Mouse (Mus musculus): Measurements from ENCODE around the gene Ift22.

DNA sequence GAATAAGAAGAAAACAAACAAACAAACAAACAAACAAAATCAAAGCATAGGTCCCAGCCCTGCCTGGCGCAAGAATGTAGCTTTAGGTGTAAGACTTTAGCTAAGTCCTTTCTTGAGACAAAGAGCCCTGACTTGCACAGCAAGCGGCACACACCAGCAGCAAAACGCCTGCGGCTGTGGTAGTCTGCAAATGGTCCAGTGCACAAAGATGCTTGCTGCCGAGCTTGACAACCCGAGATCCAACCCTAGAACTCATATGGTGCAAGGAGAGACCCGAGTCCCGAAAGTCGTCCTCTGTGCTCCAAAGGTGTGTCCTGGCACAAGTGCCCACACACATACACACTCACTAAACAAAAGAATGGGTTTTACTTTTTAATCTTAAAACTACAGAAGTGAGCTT is 44.7 kb upstream of the Ift22 start:
- no peak for TF ChIP-seq CTCF (IDR thresholded peaks at IDR 0.05; ENCODE audit: low read depth)
- no peak for TF ChIP-seq EP300 (IDR thresholded peaks at IDR 0.05; ENCODE audit: low read depth)

Measured in liver, embryonic 14.5 days (tissue).